In the genomic region with DNA sequence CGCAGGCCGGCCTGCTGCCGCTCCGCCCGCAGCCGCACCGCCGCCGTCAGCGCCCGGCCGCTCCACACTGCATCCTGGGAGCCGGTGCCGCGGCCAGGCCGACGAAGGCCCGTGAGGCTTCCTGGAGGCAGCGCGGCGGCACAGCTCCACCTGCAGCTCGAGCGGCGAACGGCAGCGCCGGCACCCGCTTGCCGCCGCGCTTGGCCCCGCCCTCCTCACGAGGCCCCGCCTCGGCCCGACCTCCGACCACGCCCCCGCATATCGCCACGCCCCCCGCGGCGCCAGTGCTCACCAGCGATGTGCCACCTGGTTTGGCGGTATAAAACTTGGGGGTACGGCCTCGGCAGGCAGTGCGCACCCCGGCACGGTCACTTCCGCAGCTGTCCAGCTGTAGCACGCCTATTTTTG, we compare ENCODE assay signal across 8 mouse cellular contexts. TPM values are rescaled to one million over a fixed set of nuclear protein-coding genes. Genes with fewer than 3 reads are reported as not detected.
DNase-seq lines count a peak whose midpoint lies in the region; ATAC-seq and TF ChIP-seq lines count a peak whose summit lies in the region.

A gene (minus strand): TSS at position 123 of the 408 bp plus-strand sequence.

- H3K27me3 ChIP-seq in heart, embryonic 11.5 days (ENCODE audit: control insufficient read depth, insufficient read depth, low read length), result no peaks in the 10 kb centered on the region
- no peaks in the 10 kb centered on the region for H3K27me3 ChIP-seq in kidney, embryonic 16.5 days (ENCODE audit: insufficient read depth, low read length)
- no peaks in the 10 kb centered on the region for H3K27me3 ChIP-seq in liver, adult 2 months (ENCODE audit: control insufficient read depth, insufficient read depth, low read length)
- no peaks in the 10 kb centered on the region for H3K27me3 ChIP-seq in myocyte (ENCODE audit: control insufficient read depth, insufficient read depth, insufficient read length)
- no peaks in the 10 kb centered on the region for H3K27me3 ChIP-seq in splenic B cell, adult 2 months (ENCODE audit: control insufficient read depth, insufficient read depth, low read length, poor library complexity, severe bottlenecking)

- no peaks in the 10 kb centered on the region for H3K9me3 ChIP-seq in heart, embryonic 11.5 days (replicated peaks; ENCODE audit: control insufficient read depth, low read length)
- H3K9me3 ChIP-seq in kidney, embryonic 16.5 days (ENCODE audit: low read length), result no peaks in the 10 kb centered on the region

- ATAC-seq in erythroblast, adult 5-6 weeks (replicated peaks; ENCODE audit: low FRiP score, poor library complexity, severe bottlenecking), result peak; percentile 91
- peak; percentile 81 for ATAC-seq in heart, embryonic 11.5 days (replicated peaks; ENCODE audit: insufficient number of reproducible peaks, low FRiP score, low TSS enrichment)
- ATAC-seq in kidney, embryonic 16.5 days (ENCODE audit: low FRiP score, low TSS enrichment), result peak; percentile 94

- TF ChIP-seq POLR2A in liver, adult 2 months (IDR thresholded peaks at IDR 0.05; ENCODE audit: extremely low read depth, insufficient read depth, low read length), result peak; percentile 70
- peak; percentile 92 for TF ChIP-seq POLR2A in myocyte (IDR thresholded peaks at IDR 0.05; ENCODE audit: insufficient read length, low read depth)

- TF ChIP-seq CTCF in liver, adult 2 months (IDR thresholded peaks at IDR 0.05; ENCODE audit: low read depth, low read length), result peak; percentile 82

- DNase-seq in B cell, adult 2 months, result peak; percentile 98 to 99
- DNase-seq in brain, adult 2 months (ENCODE audit: low read depth, low spot score), result peak; percentile 97
- DNase-seq in liver, adult 2 months (ENCODE audit: extremely low read depth, low read depth, low spot score), result peak; percentile 57
- peak; percentile 95 for DNase-seq in splenic B cell, adult 2 months (ENCODE audit: low read depth, low spot score)

- H3K27ac ChIP-seq in heart, embryonic 11.5 days (ENCODE audit: low read depth, low read length), result peak within 1 kb of the TSS; percentile 85
- peak within 1 kb of the TSS; percentile 90 for H3K27ac ChIP-seq in kidney, embryonic 16.5 days (ENCODE audit: low read length)
- peak within 1 kb of the TSS; percentile 79 for H3K27ac ChIP-seq in liver, adult 2 months (replicated peaks; ENCODE audit: insufficient read depth, low read depth, low read length)

- peaks cover 6% of the 10 kb centered on the region; the same call in 1 of the 2 replicates for H3K79me2 ChIP-seq in liver, adult 2 months (ENCODE audit: control insufficient read depth, insufficient read depth, low read length)
- H3K79me2 ChIP-seq in myocyte (ENCODE audit: control insufficient read depth, insufficient read depth), result peaks cover 14% of the 10 kb centered on the region

- H3K36me3 ChIP-seq in heart, embryonic 11.5 days (ENCODE audit: control insufficient read depth, insufficient read depth, low read length), result peaks cover 18% of the 10 kb centered on the region
- peaks cover 24% of the 10 kb centered on the region for H3K36me3 ChIP-seq in kidney, embryonic 16.5 days (ENCODE audit: insufficient read depth, low read length)
- peaks cover 20% of the 10 kb centered on the region for H3K36me3 ChIP-seq in liver, adult 2 months (ENCODE audit: control insufficient read depth, insufficient read depth, low read length)
- peaks cover 5% of the 10 kb centered on the region for H3K36me3 ChIP-seq in myocyte (ENCODE audit: control insufficient read depth, insufficient read depth)
- peaks cover 6% of the 10 kb centered on the region for H3K36me3 ChIP-seq in splenic B cell, adult 2 months (ENCODE audit: control insufficient read depth, insufficient read depth, low read length, poor library complexity, severe bottlenecking)

- H3K9ac ChIP-seq in heart, embryonic 11.5 days (ENCODE audit: low read depth, low read length), result peak within 1 kb of the TSS; percentile 93
- peak within 1 kb of the TSS; percentile 98 for H3K9ac ChIP-seq in kidney, embryonic 16.5 days (replicated peaks; ENCODE audit: low read length)
- peak within 1 kb of the TSS; percentile 97 for H3K9ac ChIP-seq in liver, adult 2 months (ENCODE audit: low read depth, low read length)

- peak within 1 kb of the TSS; percentile 96 for H3ac ChIP-seq in myocyte (ENCODE audit: control insufficient read depth, insufficient read length)

- peak within 1 kb of the TSS; percentile 67 for H3K4me3 ChIP-seq in heart, embryonic 11.5 days (ENCODE audit: low read depth, low read length)
- peak within 1 kb of the TSS; percentile 87 for H3K4me3 ChIP-seq in kidney, embryonic 16.5 days (ENCODE audit: low read length)
- peak within 1 kb of the TSS; percentile 62 for H3K4me3 ChIP-seq in liver, adult 2 months (ENCODE audit: insufficient read depth, low read depth, low read length)
- H3K4me3 ChIP-seq in myocyte, result peak within 1 kb of the TSS; percentile 33

- WGBS in heart, embryonic 11.5 days (ENCODE audit: insufficient replicate concordance), result 0% methylated on average over 48 of the region's 53 CpGs
- WGBS in kidney, embryonic 16.5 days, result under 1% methylated on average over 52 of the region's 53 CpGs
- under 1% methylated on average over 53 of the region's 53 CpGs for WGBS in liver, adult 2 months

- peaks cover 4% of the 10 kb centered on the region; the same call in 1 of the 2 replicates for H3K4me1 ChIP-seq in heart, embryonic 11.5 days (ENCODE audit: control insufficient read depth, insufficient read depth, low read length)
- peaks cover 8% of the 10 kb centered on the region; the same call in 1 of the 2 replicates for H3K4me1 ChIP-seq in kidney, embryonic 16.5 days (ENCODE audit: insufficient read depth, low read length)
- peaks cover 17% of the 10 kb centered on the region for H3K4me1 ChIP-seq in liver, adult 2 months (ENCODE audit: control insufficient read depth, insufficient read depth, low read length)

- H3K4me2 ChIP-seq in heart, embryonic 11.5 days, result peak within 1 kb of the TSS; percentile 72
- peak within 1 kb of the TSS; percentile 65 for H3K4me2 ChIP-seq in kidney, embryonic 16.5 days (replicated peaks; ENCODE audit: low read depth, low read length)
- H3K4me2 ChIP-seq in myocyte (ENCODE audit: low read depth), result peak within 1 kb of the TSS; percentile 83

TF ChIP-seq in myocyte, 11 proteins besides CTCF, POLR2A, EP300 and RAD21:
- TF ChIP-seq SRF (IDR thresholded peaks at IDR 0.05; ENCODE audit: control insufficient read depth, insufficient read length, low read depth), result no peak
- peak in 1 of 3 experiments; percentile 28 for TF ChIP-seq MYOG (IDR thresholded peaks at IDR 0.05; ENCODE audit: control insufficient read depth in 1 of 3, insufficient read depth in 1 of 3, insufficient read length in 2 of 3, low read depth in 2 of 3)
- no peak for TF ChIP-seq MAX (IDR thresholded peaks at IDR 0.05; ENCODE audit: low read depth)
- TF ChIP-seq POLR2AphosphoS2 (IDR thresholded peaks at IDR 0.05; ENCODE audit: insufficient read length, low read depth), result peak; percentile 78
- no peak for TF ChIP-seq E2F4 (IDR thresholded peaks at IDR 0.05; ENCODE audit: insufficient read depth)
- no peak for TF ChIP-seq CEBPB (IDR thresholded peaks at IDR 0.05; ENCODE audit: insufficient read depth, poor library complexity, severe bottlenecking)
- TF ChIP-seq MYOD1 (IDR thresholded peaks at IDR 0.05; ENCODE audit: control insufficient read depth in 1 of 3, insufficient read length in 2 of 3, low read depth in 2 of 3), result peak in 1 of 3 experiments; percentile 48
- no peak for TF ChIP-seq TCF3 (IDR thresholded peaks at IDR 0.05; ENCODE audit: insufficient read length, low read depth)
- no peak for TF ChIP-seq TCF12 (IDR thresholded peaks at IDR 0.05; ENCODE audit: insufficient read depth, poor library complexity, severe bottlenecking)
- peak; percentile 15 for TF ChIP-seq REST (IDR thresholded peaks at IDR 0.05; ENCODE audit: insufficient read depth, insufficient read length)
- no peak for TF ChIP-seq USF1 (IDR thresholded peaks at IDR 0.05; ENCODE audit: low read depth)
TF ChIP-seq in myocyte: peak in this region for 4.

RNA-seq across cellular contexts. Expression of the gene that starts here (rescaled TPM):
- 8.1 and 14.2 TPM in 2 replicates for total RNA-seq in erythroblast, adult 5-6 weeks (2015; ENCODE audit: low replicate concordance)
- 7.8 and 14.1 TPM in 2 replicates for total RNA-seq in erythroblast, adult 5-6 weeks (2017; ENCODE audit: low replicate concordance)
- 10.0 and 11.4 TPM in 2 replicates for polyA plus RNA-seq in heart, embryonic 11.5 days (2014; fragmentation: Nextera tagmentation; extraction: Ambion mirVana)
- 9.1 and 16.4 TPM in 2 replicates for polyA plus RNA-seq in kidney, embryonic 16.5 days (2015; fragmentation: Nextera tagmentation; extraction: Ambion mirVana)
- 8.9 and 9.4 TPM in 2 replicates for total RNA-seq in liver, adult 2 months (2014; rRNA removed)
- 9.7 and 14.4 TPM in 2 replicates for polyA plus RNA-seq in liver, adult 2 months (2012; rRNA removed)
- 11.0 TPM for polyA plus RNA-seq in myocyte (2012; fragmentation: generic; extraction: Trizol)

Comparison
In these comparisons a context has a peak if more than half of its experiments do, and no peak if none do; other contexts are left out.
1. Peak in every context shown above with its lines: DNase-seq, ATAC-seq, H3K4me3 ChIP-seq and H3K27ac ChIP-seq.
2. H3K4me3 ChIP-seq: peak in every context shown above with its lines; median percentile 87 in kidney, embryonic 16.5 days; 67 in heart, embryonic 11.5 days; 62 in liver, adult 2 months; 33 in myocyte.